Mouse (Mus musculus) small intestine, adult 2 months (tissue): ENCODE measurements around the gene Mcts2.

ENCODE experiments used
- CTCF ChIP-seq: fragments of 200-500 bp; IDR thresholded peaks from 2 replicates; pipeline ENCODE4 v1.5.1; 2012; ENCODE audit warnings: low read depth, mild to moderate bottlenecking, control low read depth, inconsistent platforms, low read length, moderate library complexity, mixed read lengths; ENCODE audit not compliant: insufficient replicate concordance, insufficient read length; ENCODE audit errors: extremely low read depth
- POLR2A ChIP-seq: fragments of 200-500 bp; IDR thresholded peaks from 2 replicates; pipeline ENCODE4 v1.6.1; 2012; ENCODE audit warnings: low read depth, mild to moderate bottlenecking, control low read depth, inconsistent platforms, low read length, moderate library complexity

GRCm38 (mm10) chr2:152637381-152637780, 49.5 kb upstream of the Mcts2 start:
- no peak for TF ChIP-seq POLR2A
- TF ChIP-seq CTCF, result no peak
